Mouse (Mus musculus): ENCODE results near the gene Mif. TPM values are rescaled to one million over a fixed set of nuclear protein-coding genes. Genes with fewer than 3 reads are reported as not detected.
A peak's percentile ranks its signal among the peaks of the same experiment; 100 is the strongest.
"Not testable (repeated sequence)": the region's sequence is repeated elsewhere in the genome, so short reads cannot be mapped to it uniquely, and the experiment has no call there.

The Mif gene
- polyA plus RNA-seq (2014; fragmentation: Nextera tagmentation; extraction: Ambion mirVana): 1,682 and 1,948 TPM in 2 replicates

DNA sequence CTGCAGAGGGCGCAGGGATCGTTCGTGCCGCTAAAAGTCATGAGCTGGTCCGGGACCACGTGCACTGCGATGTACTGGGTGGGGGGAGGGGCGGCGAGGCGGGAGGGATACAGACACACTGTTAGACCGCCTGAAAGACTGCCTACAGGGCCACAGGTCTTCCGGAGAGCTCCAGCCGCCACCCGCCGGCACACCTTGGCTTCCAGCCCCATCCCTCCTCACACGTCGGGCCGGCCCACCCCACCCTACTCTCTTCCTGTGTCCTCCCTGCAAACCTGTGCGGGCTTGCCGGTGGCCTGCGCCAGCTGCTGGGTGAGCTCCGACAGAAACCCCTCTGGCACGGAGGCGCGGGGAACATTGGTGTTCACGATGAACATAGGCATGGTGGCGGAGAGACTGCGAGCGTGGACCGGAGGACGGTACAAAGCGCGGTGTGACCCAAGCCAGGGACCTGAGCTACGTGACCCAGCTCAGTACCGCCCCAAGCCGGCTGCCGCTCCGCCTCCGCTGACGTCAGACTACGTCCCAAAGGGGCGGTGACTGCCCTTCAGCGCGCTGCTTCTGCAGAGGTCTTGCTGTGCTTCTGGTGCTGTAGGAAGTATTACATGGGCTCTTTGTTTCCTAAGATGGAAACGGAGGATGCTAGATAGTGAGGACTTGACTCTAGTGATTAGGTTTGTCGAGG, at the start of gene Mif:
TSS of gene Mif (minus strand) at position 455 of the 685 bp plus-strand sequence.
- peak within 1 kb of the TSS; percentile 74 for H3K4me2 ChIP-seq (ENCODE audit: low read depth, low read length)
- H3K27me3 ChIP-seq (ENCODE audit: control insufficient read depth, insufficient read depth, low read length); H3K36me3 ChIP-seq (ENCODE audit: control insufficient read depth, insufficient read depth, low read length); H3K4me1 ChIP-seq (ENCODE audit: control insufficient read depth, insufficient read depth, low read length); H3K9me3 ChIP-seq (ENCODE audit: control insufficient read depth, low read length): not testable (repeated sequence)
- peak within 1 kb of the TSS; percentile 59 for H3K4me3 ChIP-seq (ENCODE audit: low read depth, low read length)
- H3K9ac ChIP-seq (replicated peaks; ENCODE audit: low read depth, low read length): peak within 1 kb of the TSS; percentile 84
- peak within 1 kb of the TSS; percentile 93 for H3K27ac ChIP-seq (ENCODE audit: low read depth, low read length)
- peak; percentile 96 for ATAC-seq (ENCODE audit: low read depth)
- WGBS: 0% methylated on average over 35 of the region's 46 CpGs

DNA sequence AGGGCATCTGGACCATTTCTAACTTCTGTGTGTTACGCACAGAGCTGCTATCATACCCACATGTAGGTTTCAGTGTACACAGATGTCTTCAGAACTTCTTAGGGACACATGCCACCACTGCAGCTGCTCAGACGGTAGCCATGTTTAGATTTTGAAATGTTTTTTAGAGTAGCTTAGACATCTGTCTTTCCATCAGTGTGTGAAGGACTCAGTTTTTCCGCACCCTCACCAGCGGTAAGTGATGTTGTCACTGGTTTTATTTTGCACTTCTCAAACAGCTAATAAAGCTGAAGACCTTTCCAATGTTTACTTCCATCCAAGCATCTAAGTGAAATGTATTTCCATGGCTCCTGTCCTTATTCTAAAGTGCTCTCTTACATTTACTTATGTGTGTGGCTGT, 46.8 kb upstream of the Mif start:
- Histone ChIP-seq H3K4me1 (ENCODE audit: control insufficient read depth, insufficient read depth, low read length) (no peaks in the 10 kb centered on the region), H3K27ac (ENCODE audit: low read depth, low read length) (no peak overlapping the region), H3K9ac (replicated peaks; ENCODE audit: low read depth, low read length) (no peak overlapping the region), H3K9me3 (ENCODE audit: control insufficient read depth, low read length) (no peaks in the 10 kb centered on the region), H3K4me3 (ENCODE audit: low read depth, low read length) (no peak overlapping the region), H3K27me3 (ENCODE audit: control insufficient read depth, insufficient read depth, low read length) (no peaks in the 10 kb centered on the region), H3K4me2 (ENCODE audit: low read depth, low read length) (no peak overlapping the region), H3K36me3 (ENCODE audit: control insufficient read depth, insufficient read depth, low read length) (peaks cover 89% of the 10 kb centered on the region)
- ATAC-seq (ENCODE audit: low read depth): no peak
- 94% methylated on average over 4 of the region's 4 CpGs for WGBS

- peaks cover 79% of the 10 kb centered on the region for H3K36me3 ChIP-seq (ENCODE audit: control insufficient read depth, insufficient read depth, low read length)
- no peaks in the 10 kb centered on the region for H3K27me3 ChIP-seq (ENCODE audit: control insufficient read depth, insufficient read depth, low read length)
- 78% methylated on average over 5 of the region's 5 CpGs for WGBS
- no peak overlapping the region for H3K27ac ChIP-seq (ENCODE audit: low read depth, low read length)
- no peak for ATAC-seq (ENCODE audit: low read depth)
- H3K9me3 ChIP-seq (ENCODE audit: control insufficient read depth, low read length): no peaks in the 10 kb centered on the region
- H3K4me1 ChIP-seq (ENCODE audit: control insufficient read depth, insufficient read depth, low read length): no peaks in the 10 kb centered on the region
- no peak overlapping the region for H3K4me2 ChIP-seq (ENCODE audit: low read depth, low read length)
- H3K9ac ChIP-seq (replicated peaks; ENCODE audit: low read depth, low read length): no peak overlapping the region
- H3K4me3 ChIP-seq (ENCODE audit: low read depth, low read length): no peak overlapping the region
Measured at GRCm38 (mm10) chr10:75904391-75904790, 44.4 kb upstream of the Mif start.

- no peak overlapping the region for H3K4me2 ChIP-seq (ENCODE audit: low read depth, low read length)
- H3K9ac ChIP-seq (replicated peaks; ENCODE audit: low read depth, low read length): no peak overlapping the region
- no peak overlapping the region for H3K4me3 ChIP-seq (ENCODE audit: low read depth, low read length)
- H3K36me3 ChIP-seq (ENCODE audit: control insufficient read depth, insufficient read depth, low read length): peaks cover 61% of the 10 kb centered on the region
- H3K9me3 ChIP-seq (ENCODE audit: control insufficient read depth, low read length): no peaks in the 10 kb centered on the region
- 70% methylated on average over 3 of the region's 3 CpGs for WGBS
- no peaks in the 10 kb centered on the region; the same call in 1 of the 2 replicates for H3K4me1 ChIP-seq (ENCODE audit: control insufficient read depth, insufficient read depth, low read length)
- no peak for ATAC-seq (ENCODE audit: low read depth)
- no peak overlapping the region for H3K27ac ChIP-seq (ENCODE audit: low read depth, low read length)
- H3K27me3 ChIP-seq (ENCODE audit: control insufficient read depth, insufficient read depth, low read length): no peaks in the 10 kb centered on the region
Measured at GRCm38 (mm10) chr10:75898846-75899245, 38.8 kb upstream of the Mif start.

DNA sequence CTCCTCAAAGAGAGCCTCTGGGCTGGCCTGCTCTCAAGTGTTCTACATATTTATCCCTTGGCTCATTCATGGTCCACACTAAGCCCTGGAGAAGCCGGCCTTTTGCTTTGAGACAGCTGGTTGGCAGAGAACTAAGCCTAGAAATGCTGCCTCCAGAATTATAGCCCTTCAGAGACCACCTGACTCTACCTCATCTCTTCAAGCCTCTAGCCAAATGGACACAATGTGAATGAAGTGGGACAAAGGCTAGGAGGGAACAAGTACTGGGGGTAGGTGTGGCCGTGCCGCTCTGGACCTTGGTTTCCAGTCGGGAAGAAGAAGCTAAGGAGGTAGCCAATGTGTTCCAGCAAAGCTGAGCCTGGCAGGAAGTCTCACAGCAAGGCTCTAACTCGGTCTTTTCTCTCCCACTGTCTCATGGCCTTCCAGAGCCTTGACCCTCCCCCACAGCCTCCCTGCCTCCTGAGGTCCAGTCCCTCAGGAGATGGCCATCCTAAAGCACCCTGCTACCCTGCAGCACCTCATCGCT, 38.1 kb upstream of the Mif start:
- Histone ChIP-seq H3K9ac (replicated peaks; ENCODE audit: low read depth, low read length) (no peak overlapping the region), H3K27ac (ENCODE audit: low read depth, low read length) (no peak overlapping the region; the same call in 1 of the 2 replicates), H3K4me2 (ENCODE audit: low read depth, low read length) (no peak overlapping the region), H3K4me3 (ENCODE audit: low read depth, low read length) (no peak overlapping the region), H3K27me3 (ENCODE audit: control insufficient read depth, insufficient read depth, low read length) (no peaks in the 10 kb centered on the region), H3K36me3 (ENCODE audit: control insufficient read depth, insufficient read depth, low read length) (peaks cover 54% of the 10 kb centered on the region), H3K9me3 (ENCODE audit: control insufficient read depth, low read length) (no peaks in the 10 kb centered on the region), H3K4me1 (ENCODE audit: control insufficient read depth, insufficient read depth, low read length) (no peaks in the 10 kb centered on the region; the same call in none of the 2 replicates)
- 80% methylated on average over 6 of the region's 6 CpGs for WGBS
- ATAC-seq (ENCODE audit: low read depth): no peak

GRCm38 (mm10) chr10:75897373-75897772, 37.3 kb upstream of the Mif start:
- 34% methylated on average over 6 of the region's 6 CpGs for WGBS
- Histone ChIP-seq H3K4me3 (ENCODE audit: low read depth, low read length) (no peak overlapping the region), H3K4me2 (ENCODE audit: low read depth, low read length) (no peak overlapping the region), H3K27ac (ENCODE audit: low read depth, low read length) (no peak overlapping the region), H3K27me3 (ENCODE audit: control insufficient read depth, insufficient read depth, low read length) (no peaks in the 10 kb centered on the region), H3K4me1 (ENCODE audit: control insufficient read depth, insufficient read depth, low read length) (no peaks in the 10 kb centered on the region; the same call in none of the 2 replicates), H3K36me3 (ENCODE audit: control insufficient read depth, insufficient read depth, low read length) (peaks cover 47% of the 10 kb centered on the region), H3K9ac (replicated peaks; ENCODE audit: low read depth, low read length) (no peak overlapping the region), H3K9me3 (ENCODE audit: control insufficient read depth, low read length) (no peaks in the 10 kb centered on the region)
- no peak for ATAC-seq (ENCODE audit: low read depth)

DNA sequence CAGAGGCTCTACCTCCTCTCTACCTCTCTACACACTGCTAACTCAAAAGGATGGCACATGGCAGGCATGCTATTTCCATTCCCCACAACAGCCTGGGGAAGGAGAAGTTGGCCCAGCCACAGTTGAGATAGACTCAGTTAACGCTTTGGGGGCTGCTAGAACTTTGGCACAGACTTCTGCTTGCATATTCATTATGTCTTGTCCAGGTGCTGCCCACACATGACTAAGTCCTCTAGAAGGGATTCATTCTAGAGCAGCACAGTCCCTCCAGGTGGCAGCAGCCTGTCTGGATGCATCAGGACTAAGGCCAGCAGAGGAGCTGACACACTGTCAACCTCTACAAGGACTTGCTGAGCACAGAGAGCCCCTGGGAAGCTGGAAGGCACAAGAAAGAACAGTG, 36.2 kb upstream of the Mif start:
- no peak overlapping the region for H3K4me2 ChIP-seq (ENCODE audit: low read depth, low read length)
- peaks cover 38% of the 10 kb centered on the region for H3K36me3 ChIP-seq (ENCODE audit: control insufficient read depth, insufficient read depth, low read length)
- no peaks in the 10 kb centered on the region for H3K9me3 ChIP-seq (ENCODE audit: control insufficient read depth, low read length)
- 89% methylated on average over 1 of the region's 1 CpGs for WGBS
- no peaks in the 10 kb centered on the region; the same call in none of the 2 replicates for H3K4me1 ChIP-seq (ENCODE audit: control insufficient read depth, insufficient read depth, low read length)
- H3K27me3 ChIP-seq (ENCODE audit: control insufficient read depth, insufficient read depth, low read length): no peaks in the 10 kb centered on the region
- no peak for ATAC-seq (ENCODE audit: low read depth)
- no peak overlapping the region for H3K9ac ChIP-seq (replicated peaks; ENCODE audit: low read depth, low read length)
- H3K4me3 ChIP-seq (ENCODE audit: low read depth, low read length): no peak overlapping the region
- H3K27ac ChIP-seq (ENCODE audit: low read depth, low read length): no peak overlapping the region

DNA sequence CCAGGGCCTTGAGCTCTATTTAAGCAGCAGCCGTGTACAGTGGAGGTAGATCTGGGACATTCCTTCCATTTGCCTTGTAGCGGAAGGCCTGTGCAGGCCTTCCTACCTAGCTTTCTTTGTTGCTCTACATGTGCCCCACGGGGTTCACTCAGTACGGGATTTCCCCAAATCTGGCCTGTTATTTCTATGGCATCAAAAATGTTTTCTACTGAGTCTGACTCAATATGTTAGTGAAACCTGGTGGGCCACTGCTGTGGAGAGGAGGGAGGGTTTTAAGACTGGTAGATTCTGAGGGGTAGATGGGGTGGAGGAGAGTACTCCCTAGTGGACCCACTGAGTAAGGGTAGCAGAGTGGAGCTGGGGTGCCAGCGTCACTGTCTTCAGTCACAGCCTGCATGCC, 35.7 kb upstream of the Mif start:
- H3K36me3 ChIP-seq (ENCODE audit: control insufficient read depth, insufficient read depth, low read length): peaks cover 35% of the 10 kb centered on the region
- H3K9ac ChIP-seq (replicated peaks; ENCODE audit: low read depth, low read length): no peak overlapping the region
- no peak overlapping the region for H3K4me3 ChIP-seq (ENCODE audit: low read depth, low read length)
- ATAC-seq (ENCODE audit: low read depth): no peak
- no peaks in the 10 kb centered on the region for H3K9me3 ChIP-seq (ENCODE audit: control insufficient read depth, low read length)
- 94% methylated on average over 5 of the region's 5 CpGs for WGBS
- no peaks in the 10 kb centered on the region; the same call in none of the 2 replicates for H3K4me1 ChIP-seq (ENCODE audit: control insufficient read depth, insufficient read depth, low read length)
- no peak overlapping the region for H3K4me2 ChIP-seq (ENCODE audit: low read depth, low read length)
- no peak overlapping the region for H3K27ac ChIP-seq (ENCODE audit: low read depth, low read length)
- H3K27me3 ChIP-seq (ENCODE audit: control insufficient read depth, insufficient read depth, low read length): no peaks in the 10 kb centered on the region

- no peak overlapping the region for H3K27ac ChIP-seq (ENCODE audit: low read depth, low read length)
- H3K9me3 ChIP-seq (ENCODE audit: control insufficient read depth, low read length): no peaks in the 10 kb centered on the region
- H3K4me1 ChIP-seq (ENCODE audit: control insufficient read depth, insufficient read depth, low read length): no peaks in the 10 kb centered on the region; the same call in none of the 2 replicates
- WGBS: 79% methylated on average over 6 of the region's 6 CpGs
- no peak overlapping the region for H3K4me2 ChIP-seq (ENCODE audit: low read depth, low read length)
- no peak for ATAC-seq (ENCODE audit: low read depth)
- peaks cover 29% of the 10 kb centered on the region for H3K36me3 ChIP-seq (ENCODE audit: control insufficient read depth, insufficient read depth, low read length)
- H3K27me3 ChIP-seq (ENCODE audit: control insufficient read depth, insufficient read depth, low read length): no peaks in the 10 kb centered on the region
- no peak overlapping the region for H3K4me3 ChIP-seq (ENCODE audit: low read depth, low read length)
- H3K9ac ChIP-seq (replicated peaks; ENCODE audit: low read depth, low read length): no peak overlapping the region
Measured at GRCm38 (mm10) chr10:75894601-75895000, 34.6 kb upstream of the Mif start.

All from neural tube, embryonic 14.5 days (tissue).